Mouse (Mus musculus) ES-Bruce4 (cell line): ENCODE measurements at regions not wholly inside any gene's neighbourhood (a gene's known extent, or its start where the extent isn't known, plus 50 kb on each side); places are given as distances from the start of the nearest gene placed in this dataset.

Experiments
- CTCF ChIP-seq: IDR thresholded peaks from one replicate; pipeline ENCODE4 v1.8.1; 2011; ENCODE audit warnings: low read depth, low read length
- EP300 ChIP-seq: IDR thresholded peaks from 2 replicates; pipeline ENCODE4 v1.6.1; 2011; ENCODE audit warnings: low read depth, low read length; ENCODE audit not compliant: insufficient read depth

GRCm38 (mm10) chr8:116801313-116801712 is 68.5 kb upstream of the Cdyl2 start:
- TF ChIP-seq CTCF (no peak), EP300 (no peak)
